Comparison of ENCODE assay signal across 8 mouse cellular contexts in the genomic region with DNA sequence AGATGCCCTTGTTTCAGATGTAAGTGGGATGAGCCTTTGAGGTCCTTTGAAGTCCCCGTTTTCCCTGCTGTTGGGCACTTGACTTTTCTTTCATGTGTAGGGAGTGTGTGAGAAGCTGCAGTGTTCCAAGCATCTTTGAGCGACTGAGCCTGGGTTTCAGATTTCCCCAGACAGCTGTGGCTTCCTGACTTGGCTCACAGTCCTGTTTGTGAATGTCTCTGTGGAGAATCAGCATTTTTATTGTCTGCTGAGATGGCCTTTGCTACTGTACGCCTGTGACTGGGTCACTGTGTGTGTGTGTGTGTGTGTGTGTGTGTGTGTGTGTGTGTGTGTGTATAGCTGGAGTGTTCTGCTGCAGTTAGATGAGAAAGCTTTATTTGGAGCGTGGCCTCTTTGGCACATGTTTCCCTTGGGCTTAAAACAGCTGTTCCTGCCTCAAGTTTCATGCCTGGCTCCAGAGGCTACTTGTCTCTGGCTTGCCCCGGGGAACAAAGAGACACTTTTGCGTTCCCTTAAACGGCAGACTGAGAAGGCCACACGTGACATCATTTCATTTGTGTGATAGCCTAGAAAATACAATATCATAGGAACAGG. TPM values are rescaled to one million over a fixed set of nuclear protein-coding genes. Genes with fewer than 3 reads are reported as not detected.
DNase-seq lines count a peak whose midpoint lies in the region; ATAC-seq and TF ChIP-seq lines count a peak whose summit lies in the region.

No protein-coding gene starts in this region.

- WGBS in midbrain, postnatal 0 days: 39% methylated on average over 8 of the region's 8 CpGs
- WGBS in midbrain, embryonic 16.5 days: 50% methylated on average over 8 of the region's 8 CpGs
- WGBS in limb, embryonic 13.5 days: 9% methylated on average over 8 of the region's 8 CpGs
- 23% methylated on average over 8 of the region's 8 CpGs for WGBS in stomach, embryonic 15.5 days

- no peak overlapping the region for H3K27ac ChIP-seq in midbrain, postnatal 0 days (ENCODE audit: low read depth, low read length)
- H3K27ac ChIP-seq in midbrain, embryonic 16.5 days (ENCODE audit: low read length): no peak overlapping the region
- peak overlapping the region; percentile 82 for H3K27ac ChIP-seq in embryonic fibroblast, embryonic 13.5 days (ENCODE audit: insufficient read depth, low read length)
- H3K27ac ChIP-seq in limb, embryonic 13.5 days: peak overlapping the region; percentile 72; the same call in 1 of the 2 replicates
- H3K27ac ChIP-seq in stomach, embryonic 15.5 days: peak overlapping the region; percentile 73

- TF ChIP-seq POLR2A in embryonic fibroblast, embryonic 13.5 days (IDR thresholded peaks at IDR 0.05; ENCODE audit: low read depth, low read length): 0 out of 2 replicates have a peak, but pooled peaks have one; percentile 19

- no peak for ATAC-seq in midbrain, postnatal 0 days (ENCODE audit: low FRiP score)
- no peak for ATAC-seq in midbrain, embryonic 16.5 days
- peak; percentile 84 for ATAC-seq in limb, embryonic 13.5 days (ENCODE audit: low FRiP score, low read depth)
- peak; percentile 44; the same call in 1 of the 2 replicates for ATAC-seq in stomach, embryonic 15.5 days (ENCODE audit: insufficient read depth, low FRiP score, low read depth)

- H3K4me3 ChIP-seq in midbrain, postnatal 0 days (ENCODE audit: low read depth, low read length): no peak overlapping the region
- no peak overlapping the region for H3K4me3 ChIP-seq in midbrain, embryonic 16.5 days (ENCODE audit: low read depth, low read length)
- H3K4me3 ChIP-seq in embryonic fibroblast, embryonic 13.5 days (ENCODE audit: insufficient read depth, low read length): no peak overlapping the region
- no peak overlapping the region for H3K4me3 ChIP-seq in limb, embryonic 13.5 days
- H3K4me3 ChIP-seq in stomach, embryonic 15.5 days (replicated peaks): no peak overlapping the region

- peaks cover 61% of the 10 kb centered on the region for H3K36me3 ChIP-seq in midbrain, postnatal 0 days (ENCODE audit: insufficient read depth, low read length)
- H3K36me3 ChIP-seq in midbrain, embryonic 16.5 days (ENCODE audit: control insufficient read depth, insufficient read depth, low read length): peaks cover 50% of the 10 kb centered on the region
- peaks cover 35% of the 10 kb centered on the region for H3K36me3 ChIP-seq in limb, embryonic 13.5 days
- H3K36me3 ChIP-seq in stomach, embryonic 15.5 days: 0 out of 2 replicates have a peak, but pooled peaks cover 11% of the 10 kb centered on the region

- H3K9ac ChIP-seq in midbrain, postnatal 0 days (replicated peaks; ENCODE audit: low read length, poor library complexity, severe bottlenecking): no peak overlapping the region
- H3K9ac ChIP-seq in midbrain, embryonic 16.5 days (ENCODE audit: low read depth, low read length): no peak overlapping the region
- no peak overlapping the region for H3K9ac ChIP-seq in limb, embryonic 13.5 days
- no peak overlapping the region for H3K9ac ChIP-seq in stomach, embryonic 15.5 days

- no peak overlapping the region for H3K4me2 ChIP-seq in midbrain, postnatal 0 days (ENCODE audit: low read depth, low read length, poor library complexity, severe bottlenecking)
- no peak overlapping the region for H3K4me2 ChIP-seq in midbrain, embryonic 16.5 days (ENCODE audit: low read length)
- no peak overlapping the region for H3K4me2 ChIP-seq in limb, embryonic 13.5 days (replicated peaks)
- H3K4me2 ChIP-seq in stomach, embryonic 15.5 days: no peak overlapping the region

- peak; percentile 64 for DNase-seq in midbrain, postnatal 0 days (ENCODE audit: low spot score)
- DNase-seq in heart, postnatal 4 days: peak; percentile 61
- no peak for DNase-seq in thymus, postnatal 25 days
- DNase-seq in spleen, postnatal 14 days (ENCODE audit: low spot score in 2 of 2): no peak

- no peaks in the 10 kb centered on the region for H3K4me1 ChIP-seq in midbrain, postnatal 0 days (ENCODE audit: insufficient read depth, low read length)
- no peaks in the 10 kb centered on the region for H3K4me1 ChIP-seq in midbrain, embryonic 16.5 days (ENCODE audit: control insufficient read depth, insufficient read depth, low read length)
- H3K4me1 ChIP-seq in embryonic fibroblast, embryonic 13.5 days (ENCODE audit: control insufficient read depth, insufficient read depth, low read length): peaks cover 8% of the 10 kb centered on the region
- peaks cover 29% of the 10 kb centered on the region for H3K4me1 ChIP-seq in limb, embryonic 13.5 days
- peaks cover 11% of the 10 kb centered on the region; the same call in 1 of the 2 replicates for H3K4me1 ChIP-seq in stomach, embryonic 15.5 days

- TF ChIP-seq CTCF in midbrain, postnatal 0 days (IDR thresholded peaks at IDR 0.05): no peak
- TF ChIP-seq CTCF in embryonic fibroblast, embryonic 13.5 days (IDR thresholded peaks at IDR 0.05; ENCODE audit: borderline replicate concordance, insufficient read depth, low read length): no peak

- no peaks in the 10 kb centered on the region for H3K27me3 ChIP-seq in midbrain, postnatal 0 days (ENCODE audit: insufficient read depth, low read length)
- H3K27me3 ChIP-seq in midbrain, embryonic 16.5 days (ENCODE audit: control insufficient read depth, insufficient read depth, low read depth, low read length): no peaks in the 10 kb centered on the region
- H3K27me3 ChIP-seq in limb, embryonic 13.5 days: no peaks in the 10 kb centered on the region
- H3K27me3 ChIP-seq in stomach, embryonic 15.5 days (replicated peaks): no peaks in the 10 kb centered on the region

- 0 out of 2 replicates have a peak, but pooled peaks cover 4% of the 10 kb centered on the region for H3K9me3 ChIP-seq in midbrain, postnatal 0 days (ENCODE audit: low read length)
- H3K9me3 ChIP-seq in midbrain, embryonic 16.5 days (replicated peaks; ENCODE audit: control insufficient read depth, low read length, poor library complexity, severe bottlenecking): peaks cover 7% of the 10 kb centered on the region; the same call in 1 of the 2 replicates
- H3K9me3 ChIP-seq in limb, embryonic 13.5 days: peaks cover 15% of the 10 kb centered on the region
- no peaks in the 10 kb centered on the region for H3K9me3 ChIP-seq in stomach, embryonic 15.5 days

RNA-seq across cellular contexts. Expression of a gene that starts 23.9 kb away (rescaled TPM):
- 24.4 and 50.2 TPM in 2 replicates for total RNA-seq in midbrain, postnatal 0 days (2014; rRNA removed)
- 21.7 and 31.8 TPM in 2 replicates for polyA plus RNA-seq in midbrain, postnatal 0 days (2015; fragmentation: Nextera tagmentation; extraction: Ambion mirVana)
- 32.7 and 37.7 TPM in 2 replicates for polyA plus RNA-seq in midbrain, embryonic 16.5 days (2015; fragmentation: Nextera tagmentation; extraction: Ambion mirVana)
- 38.8 and 41.2 TPM in 2 replicates for polyA plus RNA-seq in embryonic fibroblast, embryonic 13.5 days (2011; ENCODE audit: insufficient read length, low read depth, missing spikeins)
- total RNA-seq in heart, postnatal 4 days (2021): 10 to 100 TPM; 23.7 to 26.5 TPM
- 38.5 TPM in 2 replicates for polyA plus RNA-seq in limb, embryonic 13.5 days (2015; fragmentation: Nextera tagmentation; extraction: Ambion mirVana)
- polyA plus RNA-seq in stomach, embryonic 15.5 days (2015; fragmentation: Nextera tagmentation; extraction: Ambion mirVana): 34.5 and 41.0 TPM in 2 replicates

Comparison
In these comparisons a context has a peak if more than half of its experiments do, and no peak if none do; other contexts are left out.
1. ATAC-seq: peak in limb, embryonic 13.5 days (single experiment) and stomach, embryonic 15.5 days (single experiment); none in midbrain, postnatal 0 days (single experiment) and midbrain, embryonic 16.5 days (single experiment).
2. DNase-seq: peak in midbrain, postnatal 0 days (single experiment) and heart, postnatal 4 days (single experiment); none in thymus, postnatal 25 days (single experiment) and spleen, postnatal 14 days (0 of 2).
3. H3K27ac ChIP-seq: peak in embryonic fibroblast, embryonic 13.5 days (single experiment), limb, embryonic 13.5 days (single experiment) and stomach, embryonic 15.5 days (single experiment); none in midbrain, postnatal 0 days (single experiment) and midbrain, embryonic 16.5 days (single experiment).